Mouse (Mus musculus) gastrocnemius, postnatal 25 days (tissue): ENCODE results near the gene Klre1. TPM values are rescaled to one million over a fixed set of nuclear protein-coding genes. Genes with fewer than 3 reads are reported as not detected.
"Not testable (repeated sequence)": the region's sequence is repeated elsewhere in the genome, so short reads cannot be mapped to it uniquely, and the experiment has no call there.

Experiments used
- DNase-seq: peaks from one replicate; pipeline ENCODE4 v3.0.0; 2022
- total RNA-seq, 2 experiments: library from RNA; stranded (reverse); gene quantifications; 1 replicate in 1 of 2; 2 replicates in 1 of 2; pipeline ENCODE4 v1.2.3; 2021

Gene Klre1
- total RNA-seq, 2 experiments from 2014 or later = not detected

DNA sequence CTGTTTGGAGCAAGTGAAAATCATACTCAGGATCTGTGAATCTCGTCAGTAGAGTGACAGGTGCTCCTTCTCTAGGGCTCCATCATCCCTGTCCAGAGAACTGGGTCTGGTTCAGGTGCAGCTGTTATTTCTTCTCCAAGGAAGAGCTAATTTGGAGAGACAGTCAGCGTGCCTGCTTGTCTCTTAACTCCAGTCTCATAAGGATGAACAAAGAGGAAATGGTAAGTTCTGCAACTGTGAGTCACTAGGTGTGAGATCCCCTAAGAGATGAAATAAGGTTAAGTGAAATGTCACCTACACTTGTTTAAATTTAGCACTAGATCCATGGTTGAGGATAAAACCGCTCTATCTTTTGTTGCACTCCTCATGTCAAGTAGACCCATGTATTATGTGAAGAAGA, 5.3 kb downstream of the Klre1 start:
- no peak for DNase-seq

DNA sequence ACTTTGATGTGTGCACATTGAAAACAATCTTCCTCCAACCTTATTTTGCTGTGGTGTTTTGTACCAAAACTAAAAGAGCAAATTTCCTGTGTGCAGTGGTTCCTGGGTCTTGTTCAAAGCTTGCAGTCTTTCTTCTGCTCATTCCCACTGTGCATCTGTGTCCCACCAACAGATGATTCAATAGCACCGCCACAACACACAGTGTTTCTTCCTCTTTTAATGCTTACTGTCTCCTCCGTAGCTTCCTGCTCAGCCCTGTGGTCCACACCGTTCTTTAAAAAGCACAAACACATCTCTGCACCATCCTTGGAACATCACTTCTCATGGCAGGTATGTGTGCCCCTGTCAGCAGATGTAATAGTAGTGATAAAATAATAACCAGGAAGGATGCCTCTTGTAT, 13.8 kb downstream of the Klre1 start, which contains the start of gene Klrd1:
Gene Klrd1 (plus strand): TSS at position 275 of the 400 bp plus-strand sequence.
- no peak for DNase-seq

DNA sequence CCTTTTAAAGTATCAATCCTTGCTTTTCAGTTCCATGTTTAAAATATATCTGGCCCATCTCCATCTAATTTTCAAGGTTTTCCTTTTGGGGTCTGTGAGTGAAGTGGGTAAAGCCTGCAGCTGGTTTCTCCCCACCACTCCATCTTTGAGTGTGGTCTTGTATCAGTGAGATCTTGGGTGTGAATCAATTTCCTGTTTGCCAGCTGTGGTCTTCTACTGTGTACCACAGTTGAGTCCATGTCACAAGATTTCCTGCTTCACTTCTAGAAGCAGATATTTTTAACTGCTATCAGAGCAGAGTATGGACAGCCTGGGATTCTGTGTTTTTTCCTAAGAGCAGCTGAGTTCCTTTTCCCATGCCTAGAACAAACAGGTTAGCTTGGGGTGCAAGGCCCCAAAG, 30.7 kb downstream of the Klre1 start:
- no peak for DNase-seq

DNA sequence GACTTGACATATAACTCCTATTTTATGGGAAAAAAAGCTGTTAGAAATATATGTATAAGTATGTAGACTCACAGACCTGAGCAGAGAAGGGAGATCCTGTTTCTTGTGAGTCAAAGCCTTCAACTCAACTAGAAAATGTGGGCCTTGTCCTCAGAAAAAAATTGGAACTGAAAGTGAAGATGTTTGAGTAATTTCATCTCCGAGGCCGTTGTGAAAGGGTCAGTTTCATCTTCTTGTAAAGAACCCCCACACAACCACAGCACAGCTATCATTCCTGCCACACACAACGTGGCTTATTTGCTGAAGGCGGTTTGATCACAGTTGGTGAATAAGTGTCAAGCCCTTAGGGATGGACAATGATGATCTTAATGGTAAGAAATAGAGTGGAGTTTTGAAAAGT, 46.0 kb downstream of the Klre1 start, which contains the start of gene Klrk1:
Gene Klrk1 (minus strand): TSS at position 130 of the 400 bp plus-strand sequence.
- DNase-seq = no peak

DNA sequence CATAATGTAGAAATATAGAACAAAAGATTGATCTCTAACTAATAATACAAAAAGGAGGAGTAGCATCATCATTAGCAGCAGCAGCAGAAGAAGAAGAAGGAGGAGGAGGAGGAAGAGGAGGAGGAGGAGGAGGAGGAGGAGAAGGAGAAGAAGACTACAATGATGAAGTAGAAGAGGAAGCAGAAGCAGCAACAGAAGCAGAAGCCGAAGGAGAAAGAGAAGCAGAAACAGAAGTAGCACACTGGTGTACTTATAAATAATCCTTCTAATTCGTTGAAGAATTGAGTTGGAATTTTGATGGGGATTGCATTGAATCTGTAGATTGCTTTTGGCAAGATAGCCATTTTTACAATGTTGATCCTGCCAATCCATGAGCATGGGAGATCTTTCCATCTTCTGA, 53.3 kb downstream of the Klre1 start:
- not testable (repeated sequence) for DNase-seq

Other genes starting within 250 kb of the Klre1 start
- gene 4922502D21Rik, start 246.1 kb upstream of the Klre1 start, total RNA-seq = not detected
- under 1 TPM in 1 of 2 experiments, not detected in 1; 0.46 TPM for gene Clec12a, start 235.2 kb upstream of the Klre1 start, total RNA-seq
- gene Clec12b, start 192.0 kb upstream of the Klre1 start, total RNA-seq = not detected
- gene Clec1b, start 180.6 kb upstream of the Klre1 start, total RNA-seq = not detected
- gene Clec9a, start 169.0 kb upstream of the Klre1 start, total RNA-seq = not detected
- gene Clec1a, start 125.9 kb upstream of the Klre1 start, total RNA-seq = 1 to 10 TPM; 2.4 to 2.5 TPM
- gene Olr1, start 70.7 kb upstream of the Klre1 start, total RNA-seq = not detected
- gene Tmem52b, start 65.3 kb upstream of the Klre1 start, total RNA-seq = not detected
- 10 to 100 TPM; 38.2 to 41.9 TPM for gene Gabarapl1, start 44.7 kb upstream of the Klre1 start, total RNA-seq
- not detected for gene Klrd1, start 13.9 kb downstream of the Klre1 start, total RNA-seq
- gene Klrk1, start 46.0 kb downstream of the Klre1 start, total RNA-seq = not detected
- gene Klrc3, start 65.4 kb downstream of the Klre1 start, total RNA-seq = not detected
- not detected for gene Klrc2, start 82.8 kb downstream of the Klre1 start, total RNA-seq
- not detected for gene Klrc1, start 101.1 kb downstream of the Klre1 start, total RNA-seq
- gene Klri1, start 139.2 kb downstream of the Klre1 start, total RNA-seq = not detected
- not detected for gene Klri2, start 162.6 kb downstream of the Klre1 start, total RNA-seq
- not detected for gene Gm156, start 206.4 kb downstream of the Klre1 start, total RNA-seq